Mouse (Mus musculus): Measurements from ENCODE around the gene Atxn2l.

DNA sequence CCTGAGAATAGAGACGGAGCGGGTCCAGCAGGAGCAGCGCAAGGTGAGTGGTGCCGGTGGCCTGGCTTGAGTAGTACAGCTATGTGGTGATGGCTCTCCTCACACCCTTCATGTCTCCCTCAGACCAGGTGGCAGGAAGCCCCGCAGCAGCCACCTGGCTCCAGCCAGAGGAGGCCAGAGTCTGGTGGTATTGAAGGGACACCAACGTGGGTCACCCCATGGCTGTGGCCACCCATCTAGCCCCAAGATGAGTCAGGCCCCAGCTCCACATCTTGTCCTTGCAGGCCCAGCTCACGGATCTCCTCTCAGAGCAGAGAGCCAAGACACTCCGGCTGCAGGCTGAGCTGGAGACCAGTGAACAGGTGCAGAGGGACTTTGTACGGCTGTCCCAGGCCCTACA is 58.7 kb downstream of the Atxn2l start:
- no peak for TF ChIP-seq CTCF (IDR thresholded peaks at IDR 0.05; ENCODE audit: low read depth)
- no peak for TF ChIP-seq EP300 (optimal IDR thresholded peaks at IDR 0.05)
